Mouse (Mus musculus) Muller cell, postnatal 12 days (primary cell): ENCODE data around the gene Actr2.
"Not testable (repeated sequence)": the region's sequence is repeated elsewhere in the genome, so short reads cannot be mapped to it uniquely, and the experiment has no call there.

ENCODE experiments used
- DNase-seq: peaks from one replicate; pipeline ENCODE4 v3.0.0-alpha.2; 2015; ENCODE audit errors: inconsistent ontology term

Actr2 gene

DNA sequence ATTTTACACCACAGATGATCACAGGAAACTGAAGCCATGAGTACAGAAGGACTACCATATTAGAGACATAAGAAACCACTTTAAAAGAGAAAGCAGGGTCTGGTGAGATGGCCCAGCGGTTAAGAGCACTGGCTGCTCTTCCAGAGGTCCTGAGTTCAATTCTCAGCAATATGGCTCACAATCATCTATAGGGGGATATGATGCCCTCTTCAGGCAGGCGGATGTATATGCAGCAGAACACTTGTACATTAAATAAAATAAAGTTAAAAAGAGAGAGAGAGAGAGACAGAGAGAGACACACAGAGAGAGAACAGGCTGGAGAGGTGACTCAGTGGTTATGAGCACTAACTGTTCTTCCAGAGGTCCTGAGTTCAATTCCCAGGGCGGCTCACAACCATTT, 67.1 kb downstream of the Actr2 start:
- DNase-seq: no peak

DNA sequence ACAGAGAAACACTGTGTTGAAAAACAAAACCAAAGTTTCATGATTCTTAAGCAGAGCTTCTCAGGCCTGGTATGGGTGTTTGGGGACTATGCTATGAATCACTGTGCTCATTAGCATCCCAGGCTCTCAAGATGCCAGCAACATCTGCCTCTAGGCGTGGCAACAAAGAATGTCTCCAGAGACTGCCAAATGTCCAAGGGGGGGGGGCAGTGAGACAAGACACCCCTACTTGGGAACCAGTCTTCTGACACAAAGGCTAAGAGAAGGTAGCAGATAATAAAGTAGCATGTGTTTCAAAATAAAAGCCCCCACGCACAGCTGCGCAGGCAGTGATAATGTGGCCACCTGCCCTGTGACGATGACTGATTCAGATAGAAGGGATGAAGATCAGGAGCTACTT, 69.5 kb downstream of the Actr2 start:
- DNase-seq: peak; percentile 56

DNA sequence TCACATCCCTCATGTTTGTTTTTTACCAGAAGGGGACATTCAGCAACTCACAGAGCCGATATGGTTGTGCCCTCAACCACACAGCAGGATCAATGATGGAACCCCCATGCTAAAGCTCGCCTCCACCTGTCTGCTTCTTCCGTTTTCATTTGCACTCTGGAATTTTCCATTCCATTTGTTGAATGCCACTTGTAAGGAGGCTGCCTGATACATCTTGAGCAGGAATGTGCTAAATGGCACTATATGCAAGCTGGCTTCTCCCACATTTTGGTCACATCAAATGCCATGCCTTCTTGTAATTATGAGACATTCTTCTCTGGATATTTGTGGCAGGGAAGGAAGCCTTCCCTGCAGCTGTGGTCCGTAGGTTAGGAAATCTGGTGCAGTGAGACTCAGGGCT, 70.6 kb downstream of the Actr2 start:
- DNase-seq: peak; percentile 62

DNA sequence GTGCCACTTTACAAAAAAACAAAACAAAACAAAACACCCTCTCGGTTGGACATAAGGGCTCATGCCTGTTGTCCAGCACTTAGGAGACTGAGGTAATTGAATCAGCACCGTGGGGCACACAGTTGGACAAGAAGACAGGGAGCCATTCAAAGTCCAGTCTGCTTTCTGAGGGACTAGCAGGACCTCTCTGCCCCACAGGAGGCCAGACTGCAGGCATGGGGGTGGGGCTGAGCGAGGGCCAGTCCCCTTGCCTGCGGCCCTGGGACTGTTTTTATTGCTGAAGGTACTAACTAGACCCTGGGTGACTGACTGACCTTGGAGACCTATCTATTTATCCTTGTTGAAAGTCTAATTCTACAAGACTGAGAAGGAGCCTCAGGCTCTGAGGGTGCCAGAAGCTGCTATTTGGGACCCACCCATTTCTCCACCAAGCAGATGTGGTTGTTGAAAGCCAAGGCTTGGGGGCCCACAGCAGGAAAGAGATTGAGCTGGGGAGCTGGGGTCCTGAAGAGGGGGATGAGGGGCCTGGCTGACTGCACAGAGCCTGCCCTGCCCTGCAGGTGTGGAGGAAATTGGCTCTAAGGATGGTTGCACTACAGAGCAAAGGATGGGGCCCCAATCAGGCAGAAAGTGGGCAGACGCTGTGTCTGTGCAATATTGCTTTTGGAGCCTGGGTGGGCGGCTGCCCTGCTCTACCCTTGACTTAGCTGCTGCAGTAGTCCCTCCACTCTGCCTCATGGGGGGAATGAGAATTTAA, 71.4 kb downstream of the Actr2 start:
- DNase-seq: no peak

DNA sequence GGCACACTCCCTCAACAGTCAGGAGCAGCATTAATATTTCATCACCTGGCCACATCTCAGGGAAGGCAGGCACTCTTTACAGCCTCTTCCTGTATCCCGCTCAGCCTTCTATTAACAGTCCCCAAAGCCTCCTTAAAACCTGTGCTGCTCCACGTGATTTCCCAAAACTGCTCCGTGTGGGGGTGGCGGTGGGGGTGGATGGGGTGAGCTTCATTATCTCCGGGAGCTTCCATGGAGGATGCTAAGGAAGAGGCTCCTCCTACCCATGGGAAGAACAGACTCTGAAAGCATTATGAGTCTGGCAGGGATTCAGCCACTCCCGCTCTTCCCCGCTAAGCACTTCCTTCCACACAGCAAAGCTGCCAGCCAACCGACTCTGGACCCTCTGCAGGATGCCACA, 74.0 kb downstream of the Actr2 start:
- DNase-seq: peak; percentile 42

DNA sequence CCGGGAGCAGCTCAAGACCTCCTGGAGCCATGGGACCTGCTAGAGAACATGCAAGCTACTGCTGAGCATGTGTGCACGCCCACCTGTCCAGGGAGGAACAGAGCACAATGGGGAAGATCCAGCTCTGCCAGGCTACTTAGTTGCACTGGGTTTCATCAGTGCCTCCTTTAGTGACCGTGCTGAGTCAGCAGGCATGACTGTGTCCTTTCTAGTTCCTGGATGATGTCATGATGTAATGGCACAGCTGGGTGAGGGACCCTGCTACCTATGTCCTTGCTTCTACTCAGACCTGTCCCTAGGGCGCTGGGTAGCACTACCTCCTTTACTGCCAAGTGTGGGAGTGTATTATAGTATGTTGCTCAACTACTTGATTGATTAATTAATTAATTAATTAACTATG, 75.0 kb downstream of the Actr2 start:
- DNase-seq: no peak

DNA sequence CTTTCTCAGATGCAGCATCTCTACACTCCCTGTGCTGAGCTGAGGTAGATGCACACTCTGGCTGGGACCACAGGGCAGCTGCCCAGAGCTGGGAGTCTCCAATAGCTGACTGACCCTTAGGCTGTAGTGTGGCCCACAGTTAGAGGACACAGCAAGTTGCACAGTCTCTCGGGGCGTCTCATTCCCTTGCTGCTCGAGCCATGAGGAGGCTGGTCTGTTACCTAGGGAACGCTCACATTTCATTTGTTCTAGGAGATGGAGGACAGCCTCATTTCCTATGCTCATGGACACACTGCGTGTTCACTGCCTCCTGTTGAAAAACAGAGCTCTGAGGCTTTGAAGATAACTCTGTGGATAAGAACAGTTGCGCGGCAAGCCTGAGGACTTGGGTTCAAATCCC, 76.7 kb downstream of the Actr2 start:
- DNase-seq: no peak

DNA sequence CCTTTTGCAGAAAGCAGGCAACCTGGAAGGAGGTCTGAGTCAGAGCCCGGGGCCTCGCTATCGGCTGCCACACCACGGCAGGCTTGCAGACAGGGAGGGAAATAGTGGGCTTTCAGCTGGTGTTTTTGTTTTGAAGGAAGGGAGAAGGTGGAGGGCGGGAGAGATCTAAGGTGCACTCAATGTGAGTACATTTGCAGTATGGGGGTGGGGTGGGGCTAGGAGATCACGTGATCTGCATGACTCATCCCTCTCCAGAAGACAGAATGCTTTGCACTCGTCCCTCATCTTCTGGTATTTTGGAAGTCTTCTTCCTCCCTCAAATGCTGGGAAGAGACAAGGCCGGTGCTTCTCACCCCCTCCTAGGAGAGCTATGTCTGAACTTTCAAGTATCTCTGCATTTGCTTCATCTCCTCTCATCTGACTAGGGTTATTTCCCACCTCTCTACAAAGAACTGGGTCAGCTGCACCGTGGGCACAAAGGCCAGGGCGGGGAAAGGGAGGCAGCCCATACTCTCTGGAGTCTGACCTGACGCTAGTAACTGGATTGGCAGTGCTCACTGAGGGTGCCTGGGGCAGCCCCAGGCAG, 77.3 kb downstream of the Actr2 start:
- peak; percentile 60 for DNase-seq

DNA sequence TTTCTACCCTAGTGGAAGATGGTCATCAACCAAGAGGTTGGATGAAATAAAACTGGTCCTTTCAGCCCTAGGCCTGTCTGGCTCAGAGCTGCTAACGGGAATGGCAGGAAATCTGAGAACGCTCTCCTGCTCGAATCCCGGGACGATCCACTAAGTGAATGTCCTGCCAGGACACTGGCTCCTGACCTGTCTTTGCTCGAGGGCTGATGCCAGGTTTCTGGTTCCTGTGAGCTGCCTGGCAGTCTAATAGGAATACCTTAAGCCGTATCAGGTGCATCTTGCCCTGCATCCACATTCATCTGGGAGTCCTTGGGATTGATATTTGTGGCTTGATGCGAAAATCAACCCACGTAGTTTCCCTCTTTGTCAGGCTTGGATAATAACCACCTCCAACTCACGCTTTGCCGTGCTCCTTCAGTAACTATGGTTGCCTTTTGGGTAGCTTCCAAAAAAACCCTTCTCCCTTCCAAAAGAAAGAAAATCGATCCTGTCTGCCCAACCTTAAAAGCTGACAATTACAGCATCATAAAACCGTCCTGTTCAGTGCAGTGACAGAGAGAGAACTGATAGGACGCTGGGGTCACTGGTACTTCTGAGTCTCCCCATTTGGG, 78.3 kb downstream of the Actr2 start:
- no peak for DNase-seq

DNA sequence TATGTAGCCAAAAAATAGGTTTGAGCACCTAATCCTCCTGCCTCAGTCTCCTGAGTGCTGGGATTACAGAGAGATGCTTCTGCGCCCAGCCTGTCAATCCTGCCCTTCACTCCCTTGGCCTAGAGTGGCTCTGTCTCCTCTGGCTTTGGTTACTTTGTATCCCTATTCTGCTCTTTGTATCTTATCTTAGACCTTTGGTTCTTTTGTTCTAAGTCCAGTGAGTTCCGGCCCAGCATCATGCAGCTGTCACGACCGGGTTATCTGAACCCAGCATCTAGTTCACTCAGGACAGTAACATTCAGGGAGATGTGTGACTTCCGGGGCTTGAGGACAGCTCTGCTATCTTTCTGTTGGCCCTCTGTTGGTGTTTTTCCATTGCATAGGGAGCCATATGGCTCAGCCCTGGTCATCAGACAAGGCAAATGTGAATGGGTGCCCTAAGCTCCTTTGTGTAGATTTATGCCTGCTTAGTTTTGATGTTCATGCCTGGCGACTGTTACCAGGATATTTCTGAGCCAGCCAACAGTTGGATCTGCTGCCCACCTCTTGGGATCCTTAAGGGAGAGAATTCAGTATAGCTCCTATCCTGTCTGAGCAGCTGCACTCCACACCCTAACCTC, 79.1 kb downstream of the Actr2 start:
- DNase-seq: no peak

DNA sequence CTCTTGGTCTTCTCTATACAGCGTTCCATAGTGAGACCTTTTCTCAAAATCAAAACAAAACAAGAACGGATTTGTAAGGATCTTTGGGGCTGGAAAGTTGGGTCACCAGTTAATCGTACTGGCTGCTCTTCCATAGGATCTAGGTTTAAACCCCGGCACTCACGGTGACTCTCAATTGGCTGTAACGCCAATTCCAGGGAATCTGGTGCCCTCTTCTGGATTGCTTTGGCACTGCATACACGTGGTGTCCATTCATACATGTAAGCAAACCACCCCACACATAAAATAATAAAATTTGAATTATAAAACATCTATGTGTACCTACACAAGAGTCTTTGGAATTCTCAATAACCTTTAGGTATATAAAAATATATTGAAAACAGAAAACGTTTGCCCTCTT, 81.2 kb downstream of the Actr2 start:
- no peak for DNase-seq

DNA sequence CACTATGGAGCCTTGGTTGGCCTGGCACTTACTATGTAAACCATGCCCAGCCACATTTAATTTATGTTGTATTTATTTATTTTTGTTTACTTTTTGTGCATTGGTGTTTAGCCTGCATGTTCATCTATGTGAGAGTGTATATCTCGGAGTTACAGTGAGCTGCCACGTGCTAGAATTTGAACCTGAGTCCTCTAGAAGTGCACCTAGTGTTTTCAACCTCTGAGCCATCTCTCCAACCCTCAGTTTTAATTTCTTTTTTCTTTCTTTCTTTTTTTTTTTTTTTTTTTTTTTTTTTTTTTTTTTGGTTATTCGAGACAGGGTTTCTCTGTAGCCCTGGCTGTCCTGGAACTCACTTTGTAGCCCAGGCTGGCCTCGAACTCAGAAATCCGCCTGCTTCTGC, 81.7 kb downstream of the Actr2 start:
- DNase-seq: not testable (repeated sequence)

DNA sequence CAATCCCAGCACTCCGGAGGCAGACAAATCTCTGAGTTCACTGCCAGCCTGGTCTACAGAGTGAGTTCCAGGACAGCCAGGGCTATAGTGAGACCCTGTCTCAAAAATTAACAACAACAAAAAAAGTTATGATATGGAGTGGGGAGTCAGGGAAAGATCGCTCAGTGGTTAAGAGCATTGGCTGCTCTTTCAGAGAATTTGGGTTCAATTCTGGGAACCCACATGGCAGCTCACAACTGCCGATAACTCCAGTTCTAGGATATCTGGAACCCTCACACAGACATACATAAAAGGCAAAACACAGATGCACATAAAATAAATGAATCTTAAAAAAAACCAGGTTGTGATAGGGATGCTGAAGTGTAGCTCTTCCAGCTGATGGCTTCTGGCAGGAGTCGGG, 83.7 kb downstream of the Actr2 start:
- DNase-seq: no peak

DNA sequence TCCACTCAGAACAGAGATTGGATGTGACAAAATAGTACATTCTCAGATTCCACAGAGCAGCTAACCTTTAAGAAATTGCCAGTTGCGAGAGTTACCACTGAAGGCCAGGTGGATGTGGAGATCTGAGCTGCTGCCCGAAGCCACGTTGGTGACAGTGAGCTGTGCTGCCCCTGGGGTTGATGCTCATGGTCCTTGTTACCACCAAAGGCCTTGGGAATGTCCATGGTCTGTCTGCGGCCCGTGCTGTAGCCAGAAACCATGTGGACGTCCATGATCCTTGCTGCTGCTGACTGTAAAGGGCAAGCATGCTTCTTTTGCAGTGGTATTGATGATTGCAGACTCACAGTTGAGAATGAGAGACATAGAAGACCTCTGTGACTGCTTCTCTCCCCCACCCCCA, 84.3 kb downstream of the Actr2 start:
- no peak for DNase-seq

DNA sequence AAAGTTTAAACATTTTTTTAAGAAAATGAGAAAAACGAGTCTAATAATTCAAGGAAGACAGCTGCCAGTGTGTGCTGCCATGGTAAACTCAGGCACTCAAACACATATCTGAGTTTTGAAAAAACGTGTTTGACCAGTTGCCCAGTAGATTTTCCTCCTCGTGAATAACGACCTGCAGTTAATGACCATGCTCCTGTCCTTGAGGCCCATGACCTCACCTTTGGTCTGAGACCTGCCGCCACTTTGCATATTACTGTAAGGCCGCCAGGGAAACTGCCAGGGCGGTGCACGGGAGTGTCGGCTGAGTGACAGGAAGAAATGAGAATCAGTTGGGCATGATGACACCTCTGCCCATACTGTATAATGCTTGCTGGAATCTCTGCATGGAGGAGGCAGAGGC, 85.0 kb downstream of the Actr2 start:
- no peak for DNase-seq

DNA sequence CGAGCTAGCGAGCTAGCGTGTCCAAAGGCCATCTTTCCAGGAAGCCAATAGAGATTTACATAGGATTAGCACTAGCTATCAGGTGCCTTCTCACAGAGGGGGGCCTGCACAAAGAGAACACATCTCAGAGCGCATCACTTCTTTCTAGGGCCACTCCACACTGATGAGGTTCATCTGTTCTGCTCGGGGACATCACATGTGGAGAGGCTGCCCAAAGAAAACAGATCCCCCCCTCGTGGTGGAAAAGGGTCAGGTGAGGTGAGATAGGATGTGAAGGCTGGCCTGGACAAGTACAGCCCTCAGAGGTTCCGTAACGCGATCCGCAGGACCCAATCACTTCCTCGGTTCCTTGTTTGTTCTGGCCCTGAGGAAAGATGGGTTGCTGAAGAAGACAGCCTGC, 86.8 kb downstream of the Actr2 start:
- DNase-seq: no peak

DNA sequence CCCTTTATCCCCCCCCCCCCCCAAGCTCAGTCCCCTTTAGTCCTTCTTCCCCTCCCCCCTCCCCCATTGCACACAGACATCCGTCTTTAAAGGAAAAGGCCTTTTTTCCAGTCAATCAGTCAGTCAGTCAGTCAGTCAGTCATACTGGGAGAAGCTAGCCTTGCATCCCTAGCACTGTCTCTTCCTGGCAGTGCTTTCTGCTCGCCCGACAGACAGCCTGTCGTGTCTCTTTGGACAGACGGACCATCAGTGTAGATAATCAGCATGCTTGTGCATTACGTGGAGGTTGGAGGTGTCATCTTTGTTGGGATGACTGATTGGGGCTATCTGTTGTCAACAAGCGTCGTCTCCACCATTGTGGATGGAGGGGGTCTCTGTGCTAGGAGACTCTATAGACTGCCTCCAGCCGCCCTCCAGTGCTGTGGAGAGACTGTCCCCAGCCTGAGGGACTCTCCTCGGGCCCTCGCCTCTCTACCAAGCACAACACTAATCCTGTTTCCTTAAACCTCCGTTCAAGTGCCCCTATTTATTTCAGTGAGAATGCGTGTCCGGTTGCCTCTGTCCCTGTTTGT, 89.7 kb downstream of the Actr2 start:
- no peak for DNase-seq

DNA sequence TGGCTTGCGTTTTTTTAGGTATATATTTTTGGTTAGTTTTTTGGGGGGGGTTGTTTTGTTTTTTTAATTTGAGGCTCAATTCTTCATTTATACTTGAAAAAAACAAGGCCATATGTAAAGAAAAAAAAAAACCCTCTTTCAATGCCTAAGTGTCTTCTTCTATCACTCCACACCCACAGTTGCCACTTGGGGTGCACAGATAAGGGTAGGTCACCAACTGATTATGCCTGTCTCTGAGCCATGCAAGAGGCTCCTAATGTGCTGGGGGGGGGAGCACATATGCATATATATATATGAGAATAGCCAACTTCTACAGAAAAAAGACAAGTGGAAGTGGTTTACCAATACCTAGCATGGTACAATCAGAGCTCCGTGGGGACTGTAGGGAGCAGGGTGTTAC, 90.3 kb downstream of the Actr2 start:
- no peak for DNase-seq

DNA sequence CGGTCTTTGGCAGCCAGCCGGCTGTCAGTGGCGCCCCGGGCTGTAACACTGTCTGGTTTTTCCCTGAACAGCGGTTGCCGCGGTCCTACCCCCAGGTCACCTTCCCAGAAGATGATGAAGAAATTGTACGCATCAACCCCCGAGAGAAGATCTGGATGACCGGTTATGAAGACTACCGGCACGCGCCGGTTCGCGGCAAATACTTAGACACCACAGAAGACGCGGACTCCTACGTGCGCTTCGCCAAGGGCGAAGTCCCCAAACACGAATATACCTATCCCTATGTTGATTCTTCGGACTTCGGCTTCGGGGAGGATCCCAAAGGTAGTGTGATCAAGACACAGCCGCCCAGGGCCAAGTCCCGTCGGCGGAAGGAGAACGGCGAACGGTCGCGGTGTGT, 92.0 kb downstream of the Actr2 start:
- DNase-seq: no peak

DNA sequence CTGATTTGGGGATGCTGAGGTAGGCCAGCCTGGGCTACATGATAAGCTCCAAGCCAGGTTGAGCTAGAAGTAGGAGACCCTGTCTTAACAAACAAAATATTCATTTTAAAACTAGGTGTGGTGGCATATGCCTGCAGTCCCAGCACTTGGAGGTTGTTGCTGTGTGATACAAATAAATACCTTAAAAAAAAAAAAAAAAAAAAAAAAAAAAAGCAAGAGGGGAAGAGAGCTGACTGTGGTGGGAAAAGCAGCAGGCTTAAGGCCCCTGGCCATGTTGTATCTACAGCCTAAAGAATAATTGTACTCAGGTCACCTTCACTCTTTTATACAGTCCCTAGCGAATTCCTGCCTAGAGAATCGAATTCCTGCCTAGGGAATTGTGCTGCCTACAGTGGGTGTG, 93.8 kb downstream of the Actr2 start:
- DNase-seq: no peak

DNA sequence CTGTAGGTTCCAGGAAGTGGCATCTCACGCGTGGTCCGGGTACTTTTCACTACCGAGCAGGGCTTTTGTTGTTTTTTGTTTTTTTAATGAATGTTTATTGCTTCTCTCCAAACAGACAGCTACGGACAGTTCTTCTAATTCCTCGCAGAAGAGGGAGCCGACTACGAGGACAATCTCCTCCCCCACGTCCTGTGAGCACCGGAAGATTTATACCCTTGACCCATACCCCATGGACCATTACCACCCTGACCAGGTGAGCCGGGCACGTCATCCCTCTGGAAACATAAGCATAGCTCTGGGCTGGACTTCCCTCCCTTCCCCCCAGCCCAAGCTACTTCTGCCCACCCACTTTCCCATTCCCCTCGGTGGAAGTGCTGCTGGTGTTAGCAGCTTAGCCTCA, 94.8 kb downstream of the Actr2 start:
- no peak for DNase-seq

DNA sequence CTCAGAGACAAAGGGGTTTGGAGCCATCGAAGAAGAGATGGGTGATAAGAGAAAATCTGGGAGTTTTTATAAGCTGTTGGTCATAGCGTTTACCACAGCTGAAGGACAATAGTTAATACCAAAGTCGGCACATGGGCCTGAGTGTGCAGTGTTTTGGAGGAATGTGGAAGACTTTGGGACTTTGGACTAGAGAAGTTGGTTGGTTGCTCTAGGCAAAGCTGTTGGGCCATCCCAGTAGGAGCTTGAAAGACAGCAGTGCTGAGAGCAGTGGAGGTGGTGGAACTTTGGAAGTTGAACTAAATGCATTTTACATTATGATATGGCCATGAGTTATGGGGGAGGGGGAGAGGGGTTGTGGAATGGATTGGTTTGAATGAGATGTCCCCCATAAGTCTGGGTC, 99.3 kb downstream of the Actr2 start:
- DNase-seq: no peak
